Mouse (Mus musculus) 3T3-L1 (cell line): ENCODE data around the gene Akt1s1.
"Not testable (repeated sequence)": the region's sequence is repeated elsewhere in the genome, so short reads cannot be mapped to it uniquely, and the experiment has no call there.

Experiments used
- DNase-seq: peaks from one replicate; pipeline ENCODE4 v3.0.0-alpha.2; 2015; ENCODE audit warnings: low read depth, low spot score

Akt1s1 gene

GRCm38 (mm10) chr7:44868919-44869696, 20.3 kb downstream of the Akt1s1 start:
- peak; percentile 43 for DNase-seq

DNA sequence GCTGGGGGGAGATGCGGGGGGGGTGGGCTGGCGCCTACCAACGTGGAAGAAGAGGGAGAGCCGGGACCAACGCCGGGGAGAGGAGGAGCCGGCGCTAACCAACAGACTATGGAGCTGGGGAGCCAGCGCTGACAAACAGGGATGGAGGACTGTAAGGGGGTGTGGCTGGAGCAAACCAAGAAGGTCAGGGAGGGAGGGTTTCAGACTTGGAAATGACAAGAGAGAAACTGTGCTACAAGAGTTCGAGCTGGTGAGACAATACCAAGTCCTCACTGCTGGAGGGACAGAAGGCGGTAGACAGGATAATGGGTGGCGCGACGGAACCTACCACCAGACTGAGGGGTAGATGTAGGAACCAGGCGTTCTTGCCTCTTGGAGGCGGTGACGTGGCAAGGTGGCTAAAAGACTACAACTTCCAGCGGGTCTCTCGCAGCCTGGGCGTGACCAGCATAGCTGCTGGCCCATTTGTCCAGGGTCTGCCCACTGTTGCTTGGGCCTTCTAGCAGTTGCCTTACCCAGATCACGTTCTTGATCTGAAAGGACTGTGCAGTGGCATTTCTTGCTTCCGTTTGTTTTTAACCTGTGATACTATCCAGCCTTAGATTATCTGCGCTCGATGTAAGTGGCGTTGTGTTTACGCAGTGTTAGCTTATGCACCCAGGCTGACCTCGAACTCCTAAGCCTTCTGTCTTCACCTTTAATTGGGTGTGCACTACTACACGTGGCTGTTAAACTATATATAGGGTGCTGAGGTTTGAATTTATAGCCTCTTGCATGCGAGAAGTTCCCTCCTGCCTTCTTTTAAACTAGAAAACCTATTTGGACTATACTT, 21.1 kb downstream of the Akt1s1 start, which contains the start of gene Ptov1:
Gene Ptov1 (minus strand): TSS at position 92 of the 832 bp plus-strand sequence.
- DNase-seq, result peak; percentile 97

DNA sequence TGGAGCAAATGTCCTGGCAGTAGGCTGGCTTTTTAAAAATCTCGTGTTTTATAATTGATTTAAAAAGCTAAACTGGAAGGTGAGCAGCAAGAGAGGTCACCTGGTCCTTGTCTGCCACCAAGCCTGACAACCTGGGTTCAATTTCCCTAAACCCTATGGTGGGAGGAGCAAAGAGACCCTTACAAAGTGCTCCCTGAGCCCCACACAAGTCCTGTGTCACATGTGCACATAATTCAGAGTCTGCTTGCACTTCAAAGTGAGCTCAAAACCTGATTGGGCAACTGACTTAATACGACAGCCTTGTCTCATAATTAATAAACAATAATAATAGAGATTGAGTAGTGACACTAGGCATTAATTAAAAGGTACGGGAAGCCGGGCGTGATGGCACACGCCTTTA, 21.8 kb downstream of the Akt1s1 start:
- no peak for DNase-seq

DNA sequence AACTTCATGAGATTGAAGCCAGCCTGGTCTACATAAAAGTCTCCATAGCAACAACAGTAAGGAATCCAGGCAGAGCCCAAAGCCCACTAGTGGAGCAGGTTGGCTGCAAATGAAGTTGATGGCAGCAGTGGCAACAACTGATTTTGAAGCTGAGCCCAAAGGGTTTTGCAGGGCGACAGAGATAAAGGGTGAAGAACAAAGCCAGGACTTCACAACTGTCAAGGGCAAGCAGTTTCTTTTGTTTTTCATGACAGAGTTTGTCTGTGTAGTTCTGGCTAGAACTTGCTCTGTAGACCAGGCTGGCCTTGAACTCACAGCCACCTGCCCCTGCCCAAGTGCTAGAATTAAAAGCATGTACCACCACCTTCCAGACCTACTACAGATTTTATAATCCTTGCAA, 22.4 kb downstream of the Akt1s1 start:
- DNase-seq, result no peak

DNA sequence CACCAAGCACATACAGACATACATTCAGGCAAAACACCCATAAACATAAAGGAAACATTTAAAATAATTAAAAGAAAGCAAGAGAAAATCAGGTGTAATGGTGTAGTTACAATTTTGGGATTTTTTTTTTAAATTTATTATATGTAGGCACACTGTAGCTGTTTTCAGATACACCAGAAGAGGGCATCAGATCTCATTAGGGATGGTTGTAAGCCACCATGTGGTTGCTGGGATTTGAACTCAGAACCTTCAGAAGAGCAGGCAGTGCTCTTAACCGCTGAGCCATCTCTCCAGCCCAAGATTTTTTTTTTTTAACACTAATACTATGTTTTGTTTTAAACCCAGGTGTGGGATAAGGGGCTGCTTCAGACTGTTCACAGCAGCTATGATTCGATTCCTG, 23.0 kb downstream of the Akt1s1 start:
- DNase-seq, result not testable (repeated sequence)

DNA sequence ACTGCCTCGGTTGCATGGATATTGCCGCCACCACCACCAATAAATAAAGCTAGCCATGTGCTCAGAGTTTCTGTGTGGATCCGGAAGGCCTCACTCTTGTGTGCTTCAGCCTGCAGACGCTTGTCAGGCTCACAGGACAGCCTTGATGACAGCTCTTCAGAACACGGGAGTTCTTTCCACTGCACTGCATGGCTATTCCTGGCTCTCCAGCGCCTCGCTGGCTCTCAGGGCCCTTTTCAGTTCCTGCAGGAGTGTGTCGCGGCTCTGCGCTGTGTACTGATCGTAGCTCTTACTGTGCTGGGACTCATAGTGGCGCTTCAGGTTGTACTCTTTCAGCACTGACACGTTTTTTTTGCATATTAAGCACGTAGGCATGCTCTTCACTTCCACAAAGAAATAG, 29.0 kb downstream of the Akt1s1 start:
- no peak for DNase-seq

- no peak for DNase-seq
These were observed 34.2 kb downstream of the Akt1s1 start for GRCm38 (mm10) chr7:44883036-44883435.

GRCm38 (mm10) chr7:44884637-44885036, 35.8 kb downstream of the Akt1s1 start:
- no peak for DNase-seq

- DNase-seq, result no peak
These were observed 38.2 kb downstream of the Akt1s1 start for GRCm38 (mm10) chr7:44886964-44887363.

DNA sequence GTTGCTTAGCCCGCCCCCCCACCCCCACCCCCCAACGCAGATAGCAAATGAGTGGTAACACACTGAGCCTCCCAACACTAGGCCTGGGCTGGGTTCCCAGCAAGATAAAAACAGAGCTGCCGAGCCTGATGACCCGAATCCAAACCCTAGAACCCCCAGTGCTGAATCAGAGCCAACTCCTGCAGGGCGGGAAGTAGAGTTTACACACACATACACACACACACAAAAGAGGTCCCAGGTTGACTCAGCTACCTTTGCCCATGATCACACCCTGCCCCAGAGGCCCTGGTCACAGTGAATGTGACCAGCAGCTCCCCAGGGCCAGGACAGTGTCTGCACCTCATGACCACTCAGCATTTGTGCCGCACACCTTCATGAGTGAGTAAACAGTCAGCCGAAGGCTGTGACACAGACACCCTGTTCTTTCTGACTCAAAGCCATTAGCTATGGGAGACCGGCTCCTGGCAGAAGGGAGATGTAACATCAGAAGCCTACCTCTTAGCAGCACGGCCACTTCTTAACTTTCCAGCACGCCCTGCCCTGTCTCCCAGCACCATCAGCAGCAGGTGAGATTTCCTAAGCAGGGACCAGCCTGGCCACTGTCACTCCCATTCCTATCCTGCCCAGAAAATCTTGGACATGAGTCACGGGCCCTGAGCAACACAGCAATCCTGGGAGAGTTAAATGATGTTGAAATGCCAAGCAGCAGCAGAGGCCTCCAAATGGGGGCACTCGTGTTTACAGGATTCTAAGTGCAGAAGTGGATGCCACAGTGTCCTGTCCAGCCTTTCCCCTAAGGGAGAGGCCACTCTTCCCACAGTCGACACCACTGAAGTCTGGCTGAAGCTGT, 39.7 kb downstream of the Akt1s1 start:
- peak; percentile 65 for DNase-seq

DNA sequence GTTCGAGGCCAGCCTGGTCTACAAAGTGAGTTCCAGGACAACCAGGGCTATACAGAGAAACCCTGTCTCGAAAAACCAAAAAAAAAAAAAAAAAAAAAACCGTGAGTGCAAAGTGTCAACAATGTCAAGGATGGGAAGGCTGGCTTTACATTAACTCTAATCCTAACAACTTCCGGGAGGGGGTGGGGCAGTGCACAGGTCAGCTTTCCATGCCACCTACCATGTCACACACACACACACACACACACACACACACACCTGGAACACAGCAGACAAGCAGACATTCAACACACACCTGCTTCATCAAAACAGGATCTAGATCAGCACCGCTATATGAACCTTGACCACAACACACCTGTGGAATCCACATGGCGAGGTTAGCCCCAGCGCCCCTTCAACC, 41.4 kb downstream of the Akt1s1 start:
- no peak for DNase-seq

GRCm38 (mm10) chr7:44890737-44891136, 41.9 kb downstream of the Akt1s1 start:
- no peak for DNase-seq

- no peak for DNase-seq
These were observed 42.8 kb downstream of the Akt1s1 start for GRCm38 (mm10) chr7:44891611-44892010.

DNA sequence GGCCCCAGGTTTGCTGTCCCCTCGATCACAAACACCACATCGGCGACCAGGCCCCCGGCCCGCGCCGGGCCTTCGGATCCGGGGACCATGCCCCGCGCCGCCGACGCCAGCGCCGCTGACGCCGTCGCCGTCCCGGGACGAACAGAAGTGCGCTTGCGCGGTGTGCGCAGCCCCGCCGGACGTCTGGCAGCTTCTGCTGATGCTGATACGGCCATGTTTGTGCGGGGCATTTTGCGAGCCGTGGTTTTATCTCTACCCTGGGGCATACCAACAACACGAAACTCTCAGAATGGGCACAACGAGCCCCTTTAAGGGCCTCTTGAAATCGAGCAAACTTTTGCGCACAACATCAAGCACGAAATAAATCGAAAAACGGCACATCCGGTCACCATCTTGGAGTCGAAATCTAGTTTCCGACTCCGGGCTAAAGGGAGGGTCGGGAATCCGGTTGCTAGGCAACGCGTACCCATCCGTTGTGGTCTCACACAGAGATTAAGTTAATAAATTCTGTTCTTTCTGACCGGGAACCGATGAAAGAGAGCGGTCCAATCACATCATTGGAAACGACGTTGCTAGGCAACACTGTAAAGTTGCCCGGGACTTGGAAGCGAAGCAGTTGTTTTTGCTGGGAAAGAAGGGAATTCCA, 43.6 kb downstream of the Akt1s1 start, which contains the start of gene Med25:
Gene Med25 (minus strand): TSS at position 437 of the 646 bp plus-strand sequence.
- DNase-seq, result peak; percentile 96

DNA sequence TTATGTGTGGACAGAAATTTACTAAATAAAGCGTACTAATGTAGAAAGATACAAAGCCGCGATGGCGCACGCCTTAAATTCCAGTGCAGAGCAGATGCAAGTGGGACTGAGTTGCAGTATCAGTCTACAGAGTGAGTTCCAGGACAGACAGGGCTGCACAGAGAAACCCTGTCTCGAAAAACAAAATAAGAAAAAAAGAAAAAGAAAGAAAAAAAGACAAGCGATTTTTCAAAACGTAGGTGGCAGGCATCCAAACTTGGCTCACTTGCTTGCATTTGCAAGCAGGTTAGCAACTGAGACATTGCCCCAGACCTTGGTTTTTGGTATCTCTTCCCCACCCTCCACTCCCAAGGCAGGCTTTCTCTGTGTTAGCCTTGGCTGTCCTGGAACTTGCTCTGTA, 44.4 kb downstream of the Akt1s1 start:
- DNase-seq, result peak; percentile 41

- no peak for DNase-seq
These were observed 45.4 kb downstream of the Akt1s1 start for GRCm38 (mm10) chr7:44894175-44894574.

DNA sequence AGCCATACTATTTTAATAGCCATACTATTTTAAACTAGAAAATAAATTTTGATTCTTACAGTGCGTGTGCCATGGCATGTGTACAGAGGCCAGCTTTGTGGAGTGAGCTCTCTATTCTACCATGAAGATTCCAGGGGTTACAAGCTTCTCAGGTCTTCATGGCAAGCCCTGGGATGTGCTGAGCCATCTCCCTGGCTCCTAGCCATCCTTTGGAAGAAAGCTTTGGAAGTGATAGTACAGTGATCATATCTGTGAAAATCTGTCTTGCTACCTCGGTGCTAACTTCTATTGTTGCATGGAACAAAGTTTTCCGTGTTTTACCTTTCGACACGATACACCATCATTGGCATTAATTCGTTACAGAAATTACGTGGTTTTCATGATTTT, 46.4 kb downstream of the Akt1s1 start:
- no peak for DNase-seq

- peak; percentile 96 for DNase-seq
These were observed 47.0 kb downstream of the Akt1s1 start, which contains the start of gene Fuz for GRCm38 (mm10) chr7:44895593-44896434. Gene Fuz (plus strand): TSS chr7:44896079.

DNA sequence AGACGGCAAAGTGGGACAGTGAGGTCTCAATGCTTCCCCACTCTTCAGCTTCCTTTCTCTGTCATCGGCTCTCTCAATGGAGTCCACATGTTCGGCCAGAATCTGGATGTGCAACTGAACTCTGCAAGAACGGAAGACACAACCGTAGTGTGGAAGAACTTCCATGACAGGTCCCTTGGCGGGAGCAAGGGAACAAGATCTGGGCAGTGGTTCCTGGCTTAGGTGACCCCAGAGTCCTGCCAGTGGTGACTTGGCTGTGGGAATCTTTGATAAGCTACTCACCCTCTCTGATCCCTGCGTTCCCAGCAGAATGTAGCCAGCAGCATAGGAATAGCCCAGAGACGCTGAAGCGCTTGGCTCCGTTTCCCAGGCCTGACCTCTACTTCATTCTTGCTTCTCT, 47.7 kb downstream of the Akt1s1 start:
- DNase-seq, result peak; percentile 20

DNA sequence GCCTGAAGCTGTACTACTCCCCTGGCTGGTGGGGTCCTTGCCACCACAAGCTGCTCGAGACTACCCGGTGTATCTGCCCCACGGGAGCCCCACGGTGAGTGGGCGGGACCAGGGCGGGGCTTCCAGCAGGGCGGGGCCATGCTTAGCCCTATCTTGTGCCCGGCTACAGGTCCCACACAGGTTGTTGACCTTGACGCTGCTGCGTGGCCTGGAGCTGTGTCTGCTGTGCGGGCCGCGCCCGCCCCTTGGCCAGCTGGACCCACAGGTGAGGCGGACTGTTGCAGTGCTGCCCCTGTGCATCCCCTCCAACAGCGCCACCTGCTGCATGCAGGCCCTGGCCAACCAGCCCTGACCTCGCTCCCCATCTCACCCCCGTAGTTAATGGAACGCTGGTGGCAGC, 49.8 kb downstream of the Akt1s1 start:
- DNase-seq, result no peak
